Mouse (Mus musculus) lung, adult 2 months (tissue): Measurements from ENCODE around the gene Kctd10.

ENCODE experiments used
- CTCF ChIP-seq: fragments of 200-500 bp; IDR thresholded peaks from 2 replicates; pipeline ENCODE4 v1.5.1; 2011; ENCODE audit warnings: mild to moderate bottlenecking, low read length, control low read depth; ENCODE audit not compliant: insufficient read depth
- POLR2A ChIP-seq: fragments of 200-500 bp; IDR thresholded peaks from 2 replicates; pipeline ENCODE4 v1.6.1; 2011; ENCODE audit warnings: low read depth, mild to moderate bottlenecking, control low read depth, low read length, borderline replicate concordance; ENCODE audit errors: extremely low read depth

GRCm38 (mm10) chr5:114384448-114384847 is 4.1 kb upstream of the Kctd10 start:
- TF ChIP-seq POLR2A: no peak
- TF ChIP-seq CTCF: no peak
